ENCODE assay signal across 14 mouse cellular contexts in the genomic region with DNA sequence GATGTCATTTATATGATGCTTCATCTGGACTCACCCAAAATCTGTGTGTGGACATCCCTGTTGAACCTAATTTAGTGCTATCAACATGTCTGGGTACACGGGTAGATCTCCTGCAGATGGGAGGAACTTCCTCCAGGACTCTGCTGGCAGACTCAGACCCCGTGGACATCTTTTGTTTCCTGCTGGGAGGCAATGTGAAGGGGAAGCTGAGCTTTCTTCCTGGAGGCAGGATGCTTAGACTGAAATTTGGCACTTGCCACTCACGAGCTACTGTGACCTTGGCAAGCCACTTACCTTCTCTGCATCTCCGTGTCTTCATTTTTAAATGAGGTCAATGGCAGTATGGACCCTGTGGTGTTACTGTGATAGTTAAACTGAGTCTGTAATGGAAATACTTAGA.
"Had no signal": no experiment of that assay in that cellular context is flagged by ENCODE, and none has a peak within 500 bp of the region (broad histone marks: within the 10 kb centered on the region; RNA-seq: fewer than 3 reads in every experiment).

No protein-coding gene starts in this region.

- DNase-seq: lung, adult 18-20 months; lung, embryonic 14.5 days; lung, postnatal 10 days; lung, postnatal 4 days; midbrain, embryonic 14.5 days; retina, postnatal 1 day; right cerebral cortex, adult 18-20 months; right cerebral cortex, postnatal 25 days; right cerebral cortex, postnatal 4 days; spleen, adult 18-20 months; thymus, adult 18-20 months; thymus, postnatal 14 days; thymus, postnatal 36 days had no signal

- ATAC-seq: midbrain, embryonic 16.5 days had no signal
